Mouse (Mus musculus) hindbrain, embryonic 14.5 days (tissue): ENCODE data around the gene Nipa1. TPM values are rescaled to one million over a fixed set of nuclear protein-coding genes. Genes with fewer than 3 reads are reported as not detected.

Experiments
- ATAC-seq: fragments of 200-750 bp; cut with Nextera tagmentation; 2 replicates; pipeline ENCODE4 v1.8.0; 2017; ENCODE audit warnings: moderate number of reproducible peaks, mild to moderate bottlenecking, moderate TSS enrichment, moderate library complexity; ENCODE audit not compliant: low FRiP score
- DNase-seq: peaks from one replicate; pipeline ENCODE4 v3.0.0-alpha.2; 2015; ENCODE audit warnings: low spot score
- H3K27ac ChIP-seq: fragments of 300-500 bp; sonication (generic); 2 replicates; pipeline ENCODE4 v1.5.1; 2014; ENCODE audit warnings: mild to moderate bottlenecking, moderate library complexity
- H3K27me3 ChIP-seq: fragments of 300-500 bp; sonication (generic); 2 replicates; pipeline ENCODE4 v1.6.1; 2014; ENCODE audit warnings: mild to moderate bottlenecking, low read length, mixed read lengths; ENCODE audit not compliant: control insufficient read depth, insufficient read depth
- H3K36me3 ChIP-seq: fragments of 300-500 bp; sonication (generic); replicated peaks from 2 replicates; pipeline ENCODE4 v1.6.1; 2014; ENCODE audit not compliant: control insufficient read depth, insufficient read depth
- H3K4me1 ChIP-seq: fragments of 300-500 bp; sonication (generic); replicated peaks from 2 replicates; pipeline ENCODE4 v1.6.1; 2014; ENCODE audit warnings: antibody characterized with exemption, low read length, mixed read lengths; ENCODE audit not compliant: control insufficient read depth, insufficient read depth
- H3K4me2 ChIP-seq: fragments of 300-500 bp; sonication (generic); replicated peaks from 2 replicates; pipeline ENCODE4 v1.6.1; 2014; ENCODE audit warnings: mild to moderate bottlenecking, moderate library complexity
- H3K4me3 ChIP-seq: fragments of 300-500 bp; sonication (generic); replicated peaks from 2 replicates; pipeline ENCODE4 v1.5.1; 2014; ENCODE audit warnings: mild to moderate bottlenecking, low read length
- H3K9ac ChIP-seq: fragments of 300-500 bp; sonication (generic); 2 replicates; pipeline ENCODE4 v1.6.1; 2014
- H3K9me3 ChIP-seq: fragments of 300-500 bp; sonication (generic); 2 replicates; pipeline ENCODE4 v1.6.1; 2016; ENCODE audit warnings: low read length; ENCODE audit not compliant: control insufficient read depth
- WGBS: fragments of 180-500 bp; shearing (Covaris S2); extraction: QIAGEN DNeasy Blood & Tissue Kit; methylation state at CpG from one replicate; pipeline ENCODE4 v1.1.7; 2014; 5-methylcytosine and 5-hydroxymethylcytosine counted together
- polyA plus RNA-seq: library from polyadenylated mRNA; unstranded; fragments of >200 nt; fragmentation: Nextera tagmentation; extraction: Ambion mirVana; gene quantifications from 2 replicates; pipeline ENCODE4 v1.2.1, GENCODE M21; 2014

The Nipa1 gene
- 23.8 and 25.4 TPM in 2 replicates for polyA plus RNA-seq

DNA sequence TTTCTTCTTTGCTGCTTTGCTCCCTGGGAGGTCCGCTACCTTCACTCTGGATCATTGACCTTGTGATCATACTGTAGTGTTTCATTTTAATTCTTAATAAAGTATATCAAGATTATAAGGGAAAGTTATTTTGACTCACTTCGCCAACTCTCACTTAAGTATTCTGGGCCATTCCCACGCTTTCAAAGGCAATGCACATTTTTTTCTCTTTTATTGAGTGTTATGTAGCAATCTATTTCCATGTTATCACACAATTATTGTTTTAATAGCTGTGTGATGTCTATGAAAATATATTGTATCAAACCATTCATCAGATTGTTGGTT is at the start of gene Nipa1:
TSS of gene Nipa1 (minus strand) at position 25 of the 324 bp plus-strand sequence.
- peak within 1 kb of the TSS; percentile 87 for H3K27ac ChIP-seq
- DNase-seq (no peak), ATAC-seq (no peak)
- 0 out of 2 replicates have a peak, but pooled peaks cover 8% of the 10 kb centered on the region for H3K36me3 ChIP-seq
- 0 out of 2 replicates have a peak, but pooled peaks cover 11% of the 10 kb centered on the region for H3K4me1 ChIP-seq
- WGBS = 58% methylated on average over 3 of the region's 3 CpGs
- H3K4me3 ChIP-seq = peak within 1 kb of the TSS; percentile 59
- no peaks in the 10 kb centered on the region for H3K27me3 ChIP-seq
- H3K9me3 ChIP-seq = no peaks in the 10 kb centered on the region
- H3K9ac ChIP-seq = peak within 1 kb of the TSS; percentile 91
- H3K4me2 ChIP-seq = peak within 1 kb of the TSS; percentile 70

DNA sequence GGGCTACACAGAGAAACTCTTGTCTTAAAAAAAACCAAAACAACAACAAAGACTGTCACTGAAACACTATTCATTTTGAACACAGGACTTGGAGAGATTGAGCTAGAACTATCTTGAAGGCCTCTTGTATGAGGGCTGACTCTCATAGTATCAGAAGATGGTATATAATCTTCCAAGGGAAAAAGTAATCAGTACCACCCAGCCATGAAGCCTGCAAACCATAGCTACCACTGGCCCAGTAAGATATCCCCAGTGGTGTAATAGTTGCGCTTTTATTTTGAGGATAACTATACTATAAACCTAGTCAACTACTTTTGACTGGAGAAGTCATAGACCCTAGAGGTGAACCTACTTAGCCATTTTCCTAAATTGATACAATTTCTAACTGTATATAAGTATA is 46.9 kb upstream of the Nipa1 start:
- WGBS = 100% methylated on average over 1 of the region's 1 CpGs
- Histone ChIP-seq H3K36me3 (peaks cover 3% of the 10 kb centered on the region), H3K9ac (no peak overlapping the region), H3K27ac (no peak overlapping the region), H3K4me1 (no peaks in the 10 kb centered on the region), H3K4me2 (no peak overlapping the region), H3K4me3 (no peak overlapping the region), H3K9me3 (no peaks in the 10 kb centered on the region), H3K27me3 (no peaks in the 10 kb centered on the region)
- DNase-seq (no peak), ATAC-seq (no peak)

DNA sequence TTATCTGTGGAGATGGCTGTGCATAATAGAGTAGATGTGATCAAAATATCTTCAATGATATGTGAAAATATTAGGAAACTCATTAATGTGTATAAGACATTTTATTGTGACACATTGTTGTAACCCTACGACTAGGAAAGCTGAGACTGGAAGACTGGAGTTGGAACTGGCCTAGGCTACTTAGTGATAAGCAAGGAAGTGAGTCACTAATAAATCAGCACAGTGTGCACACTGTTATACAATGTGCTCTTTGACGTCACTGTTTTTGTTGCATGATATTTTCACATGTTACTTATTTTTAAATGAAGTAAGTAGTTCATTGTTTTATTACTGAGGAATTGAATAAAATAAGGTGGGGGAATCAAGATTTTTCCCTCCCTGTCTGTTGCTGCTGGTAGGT is 46.4 kb upstream of the Nipa1 start:
- Histone ChIP-seq H3K9me3 (no peaks in the 10 kb centered on the region), H3K27ac (no peak overlapping the region), H3K4me3 (no peak overlapping the region), H3K9ac (no peak overlapping the region), H3K4me1 (no peaks in the 10 kb centered on the region), H3K27me3 (no peaks in the 10 kb centered on the region), H3K36me3 (peaks cover 4% of the 10 kb centered on the region), H3K4me2 (no peak overlapping the region)
- ATAC-seq = no peak
- WGBS = 87% methylated on average over 2 of the region's 2 CpGs
- DNase-seq = no peak

DNA sequence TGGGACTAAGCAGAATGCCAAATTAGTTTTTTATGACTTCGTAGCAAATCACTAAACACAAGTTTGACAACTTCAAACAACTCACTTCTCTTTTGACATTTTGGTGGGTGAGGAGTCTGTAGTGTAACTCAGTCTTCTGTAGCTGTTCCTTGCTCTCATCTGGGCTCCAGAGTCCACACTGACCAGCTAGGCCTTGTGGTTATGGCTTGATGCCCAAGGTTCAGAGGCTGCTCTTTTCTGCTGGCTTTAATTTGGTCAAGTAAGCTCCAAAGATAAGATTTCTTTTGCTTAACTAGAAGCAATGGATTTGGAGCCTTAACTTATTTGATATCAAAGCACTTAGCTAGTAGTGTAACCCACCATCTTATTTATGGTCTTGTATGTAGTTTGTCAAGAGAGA is 45.1 kb upstream of the Nipa1 start:
- Histone ChIP-seq H3K27me3 (no peaks in the 10 kb centered on the region), H3K9me3 (no peaks in the 10 kb centered on the region), H3K9ac (no peak overlapping the region), H3K4me2 (no peak overlapping the region), H3K27ac (no peak overlapping the region), H3K4me1 (no peaks in the 10 kb centered on the region), H3K36me3 (peaks cover 4% of the 10 kb centered on the region), H3K4me3 (no peak overlapping the region)
- ATAC-seq (no peak), DNase-seq (no peak)
- 95% methylated on average over 1 of the region's 1 CpGs for WGBS

DNA sequence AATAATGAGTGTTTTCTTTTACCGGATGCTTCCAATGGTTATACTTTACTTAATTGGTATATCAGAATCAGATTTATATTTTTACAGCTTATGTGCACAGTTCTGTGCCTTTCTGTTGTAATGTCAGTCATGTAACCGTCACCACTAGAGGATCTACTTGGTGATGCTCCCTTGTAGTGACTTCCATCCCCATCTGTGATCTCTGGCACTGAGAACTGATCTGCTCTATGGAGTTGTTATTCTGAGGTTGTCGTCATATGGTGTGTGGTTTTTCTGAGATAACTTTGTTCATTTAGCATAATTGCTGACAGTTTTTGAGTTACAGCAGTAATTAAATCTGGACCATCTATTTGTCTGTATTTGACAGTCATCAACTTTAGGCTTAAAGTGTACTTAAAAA is 35.6 kb upstream of the Nipa1 start:
- no peak overlapping the region for H3K4me2 ChIP-seq
- WGBS = 95% methylated on average over 3 of the region's 3 CpGs
- no peak overlapping the region for H3K9ac ChIP-seq
- no peak overlapping the region for H3K4me3 ChIP-seq
- peaks cover 18% of the 10 kb centered on the region for H3K36me3 ChIP-seq
- H3K27me3 ChIP-seq = no peaks in the 10 kb centered on the region
- no peaks in the 10 kb centered on the region for H3K9me3 ChIP-seq
- ATAC-seq = no peak
- no peak overlapping the region for H3K27ac ChIP-seq
- peaks cover 11% of the 10 kb centered on the region for H3K4me1 ChIP-seq
- no peak for DNase-seq

DNA sequence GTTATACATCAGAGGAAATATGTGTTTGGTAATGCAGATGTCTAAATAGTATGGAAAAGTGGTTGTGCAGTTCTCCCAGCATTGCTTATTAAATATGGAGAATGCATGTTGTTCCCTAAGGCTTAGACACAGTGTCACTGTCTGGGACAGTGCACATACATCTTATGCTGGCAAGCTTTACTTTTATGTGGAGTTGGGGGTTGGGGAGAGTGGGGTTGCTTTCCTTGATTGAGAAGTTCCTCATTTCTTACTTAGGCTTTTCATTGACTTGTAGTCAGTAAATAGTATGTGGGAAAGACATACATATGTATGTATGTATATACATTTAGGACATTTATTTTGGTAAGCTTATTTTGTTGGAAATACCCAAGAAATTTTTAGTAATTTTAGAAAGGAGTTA is 33.2 kb upstream of the Nipa1 start:
- Histone ChIP-seq H3K27ac (no peak overlapping the region), H3K4me2 (no peak overlapping the region), H3K27me3 (no peaks in the 10 kb centered on the region), H3K36me3 (peaks cover 14% of the 10 kb centered on the region), H3K4me3 (no peak overlapping the region), H3K9me3 (no peaks in the 10 kb centered on the region), H3K4me1 (peaks cover 17% of the 10 kb centered on the region), H3K9ac (no peak overlapping the region)
- no peak for ATAC-seq
- no peak for DNase-seq

DNA sequence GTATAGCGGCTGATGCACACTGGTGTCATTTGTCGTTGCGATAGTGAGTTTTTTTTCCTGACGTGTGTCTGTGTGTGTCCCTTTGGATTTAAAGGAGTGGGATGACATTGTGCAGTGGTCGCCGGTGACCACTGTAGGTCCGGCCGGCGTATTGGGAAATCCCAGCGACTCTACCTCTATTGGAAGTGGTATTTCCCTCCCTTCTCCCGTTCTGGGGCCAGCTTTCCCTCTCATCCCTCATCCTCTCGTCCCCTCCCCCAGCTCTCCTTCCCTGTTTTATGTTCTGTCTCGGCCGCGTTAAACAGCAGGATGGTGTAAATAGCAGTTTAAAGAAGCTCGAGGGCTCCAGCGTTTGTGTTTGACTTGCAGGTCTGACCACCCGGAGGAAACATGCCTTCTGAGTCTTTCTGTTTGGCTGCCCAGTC is 30.7 kb upstream of the Nipa1 start:
- ATAC-seq (peak; percentile 49; the same call in 1 of the 2 replicates), DNase-seq (no peak)
- H3K27ac ChIP-seq = peak overlapping the region; percentile 83
- H3K4me2 ChIP-seq = peak overlapping the region; percentile 54
- WGBS = 0% methylated on average over 18 of the region's 18 CpGs
- H3K36me3 ChIP-seq = no peaks in the 10 kb centered on the region; the same call in 1 of the 2 replicates
- no peaks in the 10 kb centered on the region for H3K9me3 ChIP-seq
- H3K4me1 ChIP-seq = peaks cover 17% of the 10 kb centered on the region
- H3K27me3 ChIP-seq = no peaks in the 10 kb centered on the region
- H3K9ac ChIP-seq = peak overlapping the region; percentile 77
- H3K4me3 ChIP-seq = peak overlapping the region; percentile 72

DNA sequence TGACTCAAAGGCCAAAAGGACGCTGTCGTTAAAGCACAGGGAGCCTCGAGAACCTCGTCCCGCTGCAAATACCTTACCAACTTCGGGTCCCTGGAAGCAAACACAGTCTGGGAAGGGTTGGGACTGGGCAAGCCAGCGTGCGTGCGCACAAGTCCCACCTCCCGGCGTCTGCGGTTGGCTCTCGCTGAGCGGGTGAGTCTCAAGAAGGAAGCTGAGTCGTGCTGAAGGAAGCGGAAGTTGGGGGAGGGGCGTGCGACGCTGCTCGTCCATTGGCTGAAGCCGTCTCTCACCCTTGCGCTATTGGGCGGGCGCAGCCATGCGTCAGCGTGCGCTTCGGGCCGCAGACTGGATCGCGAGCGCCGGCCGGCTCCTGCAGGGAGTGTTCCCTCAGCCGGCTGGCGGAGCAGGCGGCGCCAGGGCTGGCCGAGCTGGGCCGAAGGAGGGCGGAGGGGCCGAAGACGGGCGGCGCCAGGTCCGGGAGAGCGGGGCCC is 30.1 kb upstream of the Nipa1 start, which contains the start of gene Herc2:
TSS of gene Herc2 (plus strand) at position 366 of the 491 bp plus-strand sequence.
- peaks cover 17% of the 10 kb centered on the region for H3K4me1 ChIP-seq
- peak; percentile 99 for DNase-seq
- H3K9ac ChIP-seq = peak within 1 kb of the TSS; percentile 77
- ATAC-seq = peak; percentile 99
- WGBS = under 1% methylated on average over 42 of the region's 47 CpGs
- H3K36me3 ChIP-seq = no peaks in the 10 kb centered on the region; the same call in 1 of the 2 replicates
- H3K4me3 ChIP-seq = peak within 1 kb of the TSS; percentile 72
- no peaks in the 10 kb centered on the region for H3K9me3 ChIP-seq
- peak within 1 kb of the TSS; percentile 59 for H3K4me2 ChIP-seq
- no peaks in the 10 kb centered on the region for H3K27me3 ChIP-seq
- peak within 1 kb of the TSS; percentile 83 for H3K27ac ChIP-seq

DNA sequence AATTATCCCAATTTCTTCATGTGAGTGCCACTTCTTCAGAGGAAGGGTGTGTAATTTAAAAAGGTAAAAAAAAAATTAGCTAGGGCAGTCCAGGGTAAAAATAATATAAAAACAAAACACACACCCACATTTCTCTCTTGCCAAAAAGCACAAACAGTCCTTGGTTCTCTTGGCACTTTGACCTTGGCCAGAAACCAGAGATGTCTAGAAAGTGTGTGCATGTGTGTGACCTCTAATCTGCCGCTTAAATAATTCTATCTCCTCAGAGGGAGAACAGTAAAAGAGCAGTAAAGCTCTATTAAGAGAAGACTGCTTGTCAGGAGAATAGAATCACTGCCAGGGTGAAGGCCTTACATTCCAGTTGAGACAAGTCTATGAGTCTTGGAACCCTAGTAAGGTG is 27.4 kb upstream of the Nipa1 start:
- Histone ChIP-seq H3K4me2 (no peak overlapping the region), H3K27ac (no peak overlapping the region), H3K9me3 (no peaks in the 10 kb centered on the region), H3K36me3 (no peaks in the 10 kb centered on the region), H3K9ac (no peak overlapping the region), H3K4me3 (no peak overlapping the region), H3K27me3 (no peaks in the 10 kb centered on the region), H3K4me1 (peaks cover 17% of the 10 kb centered on the region)
- WGBS = 88% methylated on average over 1 of the region's 1 CpGs
- no peak for DNase-seq
- no peak for ATAC-seq

DNA sequence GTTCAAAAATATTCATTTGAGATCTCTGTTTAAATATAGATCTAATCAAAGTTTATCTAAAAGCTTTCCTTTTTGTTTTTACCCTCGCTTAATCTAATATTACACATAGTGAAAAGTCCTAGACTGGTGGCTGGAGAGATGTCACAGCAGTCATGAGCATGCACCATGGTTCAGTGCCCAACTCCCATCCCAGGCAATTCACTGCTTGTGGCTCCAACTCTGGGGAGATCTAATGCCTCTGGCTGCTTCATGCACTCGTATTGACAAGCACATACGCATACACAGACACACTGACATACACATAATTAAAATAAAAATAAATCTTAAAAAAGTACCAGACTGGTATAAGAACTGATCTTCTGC is 24.5 kb upstream of the Nipa1 start:
- Histone ChIP-seq H3K9me3 (no peaks in the 10 kb centered on the region), H3K4me3 (no peak overlapping the region), H3K9ac (no peak overlapping the region), H3K4me1 (peaks cover 5% of the 10 kb centered on the region; the same call in 1 of the 2 replicates), H3K27ac (no peak overlapping the region), H3K4me2 (no peak overlapping the region), H3K27me3 (no peaks in the 10 kb centered on the region), H3K36me3 (no peaks in the 10 kb centered on the region)
- DNase-seq = no peak
- ATAC-seq = no peak
- 88% methylated on average over 3 of the region's 3 CpGs for WGBS
